Mouse (Mus musculus): ENCODE data around the gene Tmem201.

The Tmem201 gene

GRCm38 (mm10) chr4:149688861-149689260 is 49.0 kb downstream of the Tmem201 start:
- no peak for DNase-seq (ENCODE audit: extremely low read depth, low read depth, low spot score)

- DNase-seq (ENCODE audit: extremely low read depth, low read depth, low spot score) = no peak
Measured at GRCm38 (mm10) chr4:149684841-149685623, 52.8 kb downstream of the Tmem201 start.

DNA sequence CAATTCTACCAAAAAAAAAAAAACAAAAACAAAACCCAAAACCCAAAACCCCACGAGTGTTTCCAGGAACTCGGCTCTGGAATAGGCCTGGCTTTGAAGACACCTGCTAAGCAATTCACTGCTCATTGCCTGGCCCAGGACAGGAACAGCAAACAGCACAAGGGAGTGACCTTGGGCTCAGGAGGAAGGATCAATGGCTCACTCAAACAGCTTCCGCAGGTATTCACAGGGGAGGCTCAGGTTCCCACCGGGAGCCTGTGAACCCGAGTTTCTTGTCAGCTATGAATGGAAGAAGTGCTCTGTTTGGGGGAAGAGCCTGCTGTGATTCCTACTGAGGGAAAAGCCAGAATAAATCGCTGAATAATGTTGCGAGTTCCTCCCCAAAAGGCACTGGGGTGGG is 54.0 kb downstream of the Tmem201 start:
- DNase-seq (ENCODE audit: extremely low read depth, low read depth, low spot score) = no peak

DNA sequence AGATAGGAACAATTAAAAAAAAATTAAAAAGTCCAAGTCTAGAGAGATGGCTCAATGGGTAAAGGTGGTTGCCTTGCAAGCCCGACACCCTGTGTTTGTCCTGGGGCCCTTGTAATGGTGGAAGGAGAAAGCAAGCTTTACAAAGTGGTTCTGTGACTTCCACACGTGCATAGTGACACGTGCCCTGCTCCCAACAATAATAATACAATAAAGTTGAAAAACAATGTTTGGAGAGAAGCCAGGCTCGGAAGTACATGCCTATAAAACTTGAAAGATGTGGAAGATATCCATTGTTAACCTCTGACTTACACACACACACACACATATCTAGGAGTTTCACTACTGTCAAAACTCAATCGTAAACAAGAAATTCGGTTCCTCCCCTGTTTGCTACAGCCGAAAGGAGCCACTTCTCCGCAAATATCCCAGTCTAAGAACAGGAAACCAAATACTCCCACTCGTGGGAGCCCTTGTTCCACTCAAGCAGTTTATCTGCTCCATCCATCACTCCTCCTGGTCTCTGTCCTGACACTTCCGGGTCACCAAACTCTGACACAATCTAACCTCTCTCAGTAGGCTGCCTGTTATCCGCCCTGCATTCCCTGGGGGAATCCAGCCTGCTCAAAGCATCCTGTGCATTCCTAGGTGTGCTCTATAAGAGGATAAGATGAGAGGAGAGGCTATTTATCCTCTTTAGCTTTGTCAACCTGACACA is 58.6 kb downstream of the Tmem201 start:
- DNase-seq (ENCODE audit: extremely low read depth, low read depth, low spot score) = no peak

- no peak for DNase-seq (ENCODE audit: extremely low read depth, low read depth, low spot score)
Measured at GRCm38 (mm10) chr4:149678006-149678405, 59.8 kb downstream of the Tmem201 start.

GRCm38 (mm10) chr4:149675378-149676261 is 62.2 kb downstream of the Tmem201 start:
- DNase-seq (ENCODE audit: extremely low read depth, low read depth, low spot score) = no peak

DNA sequence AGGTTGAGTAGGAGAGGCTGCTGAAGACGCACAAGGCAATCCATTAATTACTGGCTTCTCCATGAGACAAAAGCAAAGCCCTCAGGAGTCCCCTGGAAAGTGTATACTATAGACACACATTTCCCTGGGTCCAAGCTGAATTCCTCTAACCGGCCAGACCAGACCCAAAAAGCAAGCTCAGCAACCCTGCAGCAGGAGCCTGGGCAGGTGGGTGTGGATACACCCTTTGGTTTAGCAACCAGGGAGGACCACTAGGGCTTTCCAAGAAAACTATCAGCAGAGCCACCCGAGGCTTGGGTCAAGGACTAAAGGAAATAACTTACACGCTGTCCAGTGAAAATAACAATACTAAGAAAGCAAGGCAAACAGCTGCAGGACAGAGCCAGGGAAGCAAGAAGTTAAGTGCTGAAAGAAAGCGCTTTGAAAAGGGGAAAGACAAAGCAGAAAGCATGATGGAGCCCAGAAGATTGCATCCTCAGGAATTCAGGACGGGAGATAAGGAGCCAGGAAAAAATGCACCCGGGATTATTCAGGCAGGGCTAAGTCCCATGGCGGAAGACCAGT is 62.9 kb downstream of the Tmem201 start:
- DNase-seq (ENCODE audit: extremely low read depth, low read depth, low spot score) = no peak

- DNase-seq (ENCODE audit: extremely low read depth, low read depth, low spot score) = no peak
Measured at GRCm38 (mm10) chr4:149672747-149673146, 65.1 kb downstream of the Tmem201 start.

DNA sequence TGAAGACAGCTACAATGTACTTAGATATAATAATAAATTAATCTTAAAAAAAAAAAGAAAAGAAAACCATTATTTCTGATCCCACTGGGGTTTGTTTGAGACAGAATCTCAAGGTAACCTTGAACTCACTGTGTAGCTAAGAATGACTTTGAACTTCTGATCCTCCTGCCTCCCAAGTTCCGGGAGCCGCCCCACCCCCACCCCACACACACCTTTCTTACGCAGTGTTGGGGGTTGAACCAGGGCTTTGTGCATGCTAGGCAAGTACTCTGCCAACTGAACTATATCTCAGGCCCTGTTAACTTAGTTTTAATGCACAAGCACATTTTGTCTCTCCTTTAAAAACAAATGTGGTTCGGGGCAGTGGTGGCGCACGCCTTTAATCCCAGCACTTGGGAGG is 66.7 kb downstream of the Tmem201 start:
- DNase-seq (ENCODE audit: extremely low read depth, low read depth, low spot score) = no peak

DNA sequence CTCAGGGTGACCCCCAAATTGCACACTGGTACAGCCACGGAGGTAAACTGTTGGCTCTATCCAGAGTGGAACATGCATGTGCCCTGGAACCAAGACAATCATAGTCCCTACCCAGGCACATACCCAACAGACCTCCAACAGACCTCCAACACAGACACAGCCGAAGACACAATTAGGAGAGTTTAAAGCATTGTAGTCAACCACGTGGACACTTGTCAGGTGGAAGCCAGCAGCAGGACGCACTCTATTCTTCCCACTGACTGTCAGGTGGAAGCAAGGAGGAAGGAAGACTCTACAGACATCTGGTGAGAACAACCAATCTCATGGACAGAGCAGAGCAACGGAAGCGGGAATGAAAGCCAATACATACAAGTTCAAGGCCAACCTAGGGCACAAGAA is 72.2 kb downstream of the Tmem201 start:
- no peak for DNase-seq (ENCODE audit: extremely low read depth, low read depth, low spot score)
